Mouse (Mus musculus) intestine, embryonic 16.5 days (tissue): ENCODE measurements around the gene Olfr641. TPM values are rescaled to one million over a fixed set of nuclear protein-coding genes. Genes with fewer than 3 reads are reported as not detected.

Experiments used
- ATAC-seq: fragments of 200-750 bp; cut with Nextera tagmentation; 2 replicates; pipeline ENCODE4 v1.8.0; 2017; ENCODE audit warnings: moderate TSS enrichment, moderate library complexity
- H3K27ac ChIP-seq: fragments of 300-500 bp; sonication (generic); 2 replicates; pipeline ENCODE4 v1.5.1; 2014; ENCODE audit warnings: mild to moderate bottlenecking, low read length
- H3K27me3 ChIP-seq: fragments of 300-500 bp; sonication (generic); replicated peaks from 2 replicates; pipeline ENCODE4 v1.6.1; 2014; ENCODE audit warnings: low read length, control low read depth, mixed read lengths; ENCODE audit not compliant: control insufficient read depth, insufficient read depth
- H3K36me3 ChIP-seq: fragments of 300-500 bp; sonication (generic); 2 replicates; pipeline ENCODE4 v1.6.1; 2014; ENCODE audit warnings: low read length, control low read depth; ENCODE audit not compliant: control insufficient read depth, insufficient read depth
- H3K4me1 ChIP-seq: fragments of 300-500 bp; sonication (generic); 2 replicates; pipeline ENCODE4 v1.6.1; 2014; ENCODE audit warnings: low read length, control low read depth, mixed read lengths; ENCODE audit not compliant: control insufficient read depth, insufficient read depth
- H3K4me2 ChIP-seq: fragments of 300-500 bp; sonication (generic); 2 replicates; pipeline ENCODE4 v1.6.1; 2014; ENCODE audit warnings: low read depth, low read length, control low read depth
- H3K4me3 ChIP-seq: fragments of 300-500 bp; sonication (generic); 2 replicates; pipeline ENCODE4 v1.5.1; 2014; ENCODE audit warnings: mild to moderate bottlenecking, low read length
- H3K9ac ChIP-seq: fragments of 300-500 bp; sonication (generic); 2 replicates; pipeline ENCODE4 v1.6.1; 2014; ENCODE audit warnings: low read depth, low read length
- H3K9me3 ChIP-seq: fragments of 300-500 bp; sonication (generic); 2 replicates; pipeline ENCODE4 v1.6.1; 2016; ENCODE audit warnings: low read length, control low read depth; ENCODE audit not compliant: control insufficient read depth
- WGBS: fragments of 180-500 bp; shearing (Covaris S2); extraction: QIAGEN DNeasy Blood & Tissue Kit; methylation state at CpG from one replicate; pipeline ENCODE4 v1.1.7; 2014; 5-methylcytosine and 5-hydroxymethylcytosine counted together
- polyA plus RNA-seq: library from polyadenylated mRNA; unstranded; fragments of >200 nt; fragmentation: Nextera tagmentation; extraction: Ambion mirVana; gene quantifications from 2 replicates; pipeline ENCODE4 v1.2.1, GENCODE M21; 2015

The Olfr641 gene
- polyA plus RNA-seq: not detected in 2 replicates

DNA sequence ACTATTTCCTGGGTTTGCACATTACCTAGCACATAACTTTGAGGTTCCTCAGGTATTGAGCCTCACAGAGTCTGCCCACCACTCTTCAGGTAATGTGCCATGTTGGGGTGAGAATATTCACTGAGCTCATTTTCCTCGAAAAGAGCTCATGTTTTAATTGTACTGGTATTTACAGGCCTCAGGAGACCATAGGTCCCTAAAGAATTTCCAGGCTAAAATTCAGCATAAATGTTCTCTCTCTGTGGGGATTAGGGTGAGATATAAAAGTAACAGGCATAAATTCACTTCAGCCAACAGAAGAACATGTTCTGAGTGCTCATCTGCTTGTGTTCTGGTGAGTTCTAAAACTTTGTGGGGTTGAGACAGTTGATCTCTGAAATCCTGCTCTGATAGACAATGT is at the start of gene Olfr641:
Gene Olfr641 (plus strand): TSS at position 301 of the 400 bp plus-strand sequence.
- Histone ChIP-seq H3K9ac (no peak within 1 kb of the TSS), H3K27ac (no peak within 1 kb of the TSS), H3K36me3 (no peaks in the 10 kb centered on the region), H3K4me3 (no peak within 1 kb of the TSS), H3K27me3 (no peaks in the 10 kb centered on the region), H3K4me1 (no peaks in the 10 kb centered on the region), H3K9me3 (no peaks in the 10 kb centered on the region), H3K4me2 (no peak within 1 kb of the TSS)
- 76% methylated on average over 1 of the region's 1 CpGs for WGBS
- no peak for ATAC-seq

DNA sequence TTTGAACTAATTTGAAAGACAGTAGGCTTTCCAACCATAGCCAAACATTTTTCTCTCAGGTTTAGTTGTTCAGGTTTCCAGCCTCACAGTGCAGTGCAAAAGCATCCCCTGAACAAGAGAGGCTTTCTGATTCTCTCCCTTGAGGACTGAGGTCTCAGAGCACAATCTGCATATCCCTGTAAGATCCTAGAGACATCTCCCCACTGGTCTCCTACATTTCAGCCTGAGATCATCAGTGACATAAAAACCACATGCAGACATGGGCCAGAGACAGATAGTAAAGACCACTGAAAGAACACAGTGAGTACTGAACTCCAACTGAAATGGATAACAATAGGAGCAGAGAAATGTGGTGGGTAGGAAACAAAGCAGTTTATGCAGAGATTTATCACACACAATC is 36.8 kb upstream of the Olfr641 start, which contains the start of gene Olfr638:
Gene Olfr638 (plus strand): TSS at position 301 of the 400 bp plus-strand sequence.
- no peak within 1 kb of the TSS for H3K27ac ChIP-seq
- H3K4me1 ChIP-seq: no peaks in the 10 kb centered on the region
- no peak within 1 kb of the TSS for H3K9ac ChIP-seq
- ATAC-seq: no peak
- H3K27me3 ChIP-seq: no peaks in the 10 kb centered on the region
- no peak within 1 kb of the TSS for H3K4me2 ChIP-seq
- no peaks in the 10 kb centered on the region for H3K9me3 ChIP-seq
- H3K36me3 ChIP-seq: no peaks in the 10 kb centered on the region
- no peak within 1 kb of the TSS for H3K4me3 ChIP-seq

DNA sequence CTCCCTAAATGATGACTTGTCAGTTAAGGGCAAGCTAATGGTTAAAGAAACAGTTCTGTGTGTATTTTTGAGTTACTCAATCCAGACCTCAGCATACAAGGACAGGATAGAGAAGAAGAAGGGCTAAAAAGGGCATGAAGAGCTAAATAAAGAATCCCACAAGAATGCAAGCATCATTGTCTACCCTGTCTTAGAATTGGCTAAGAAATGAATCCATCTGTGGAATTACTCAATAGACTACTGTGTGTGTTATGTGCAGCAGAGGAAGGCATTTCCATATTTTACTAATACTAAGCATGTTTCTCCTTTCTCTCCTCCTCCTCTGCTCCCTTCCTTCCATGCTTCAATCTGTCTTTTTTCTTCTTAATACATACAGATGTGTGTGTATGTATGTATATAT is 36.1 kb upstream of the Olfr641 start:
- H3K9me3 ChIP-seq: no peaks in the 10 kb centered on the region
- no peak overlapping the region for H3K4me2 ChIP-seq
- no peaks in the 10 kb centered on the region for H3K36me3 ChIP-seq
- H3K9ac ChIP-seq: no peak overlapping the region
- no peaks in the 10 kb centered on the region for H3K27me3 ChIP-seq
- H3K27ac ChIP-seq: no peak overlapping the region
- no peak overlapping the region for H3K4me3 ChIP-seq
- no peaks in the 10 kb centered on the region for H3K4me1 ChIP-seq
- ATAC-seq: no peak

DNA sequence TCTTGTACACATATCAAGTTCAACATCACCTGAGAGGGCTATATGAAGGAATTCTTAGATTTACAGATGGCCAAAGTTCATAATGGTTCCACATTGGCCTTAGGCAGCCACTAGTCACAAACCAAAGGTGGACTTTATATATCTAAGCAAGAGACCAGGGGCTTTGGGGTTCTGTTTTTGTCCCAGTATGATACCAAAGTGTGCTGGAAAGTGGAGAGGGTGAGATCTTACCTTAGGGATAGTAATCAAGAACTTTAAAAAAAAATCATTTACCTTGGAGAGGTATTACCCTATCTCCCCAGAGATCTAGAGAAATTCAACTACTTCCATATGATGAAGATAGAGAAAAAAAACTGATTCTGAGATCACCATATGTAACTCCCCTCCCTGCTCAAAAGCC is 18.0 kb upstream of the Olfr641 start, which contains the start of gene Olfr639:
Gene Olfr639 (minus strand): TSS at position 101 of the 400 bp plus-strand sequence.
- no peaks in the 10 kb centered on the region for H3K4me1 ChIP-seq
- H3K27ac ChIP-seq: no peak within 1 kb of the TSS
- H3K27me3 ChIP-seq: no peaks in the 10 kb centered on the region
- H3K4me2 ChIP-seq: no peak within 1 kb of the TSS
- ATAC-seq: no peak
- H3K4me3 ChIP-seq: no peak within 1 kb of the TSS
- no peak within 1 kb of the TSS for H3K9ac ChIP-seq
- no peaks in the 10 kb centered on the region for H3K9me3 ChIP-seq
- no peaks in the 10 kb centered on the region for H3K36me3 ChIP-seq

DNA sequence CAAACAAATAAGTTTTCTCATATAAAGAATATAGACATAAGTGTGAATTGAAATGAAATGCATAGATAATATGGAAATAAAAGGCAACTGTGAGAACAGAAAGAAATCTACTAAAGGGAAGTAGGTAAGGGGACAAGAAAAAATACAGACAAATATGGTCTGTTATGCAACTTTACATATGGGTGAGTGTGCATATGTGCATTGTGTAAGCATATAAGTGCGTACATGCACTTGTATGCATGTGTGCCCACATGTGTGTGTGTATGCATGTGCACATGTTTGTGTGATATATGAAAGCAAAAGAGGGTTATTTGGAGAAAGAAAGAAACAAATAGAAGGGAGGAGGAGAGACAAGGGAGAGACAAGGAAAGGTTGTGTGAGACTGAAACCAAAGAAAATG is 16.3 kb upstream of the Olfr641 start:
- Histone ChIP-seq H3K27me3 (no peaks in the 10 kb centered on the region), H3K9ac (no peak overlapping the region), H3K9me3 (no peaks in the 10 kb centered on the region), H3K4me3 (no peak overlapping the region), H3K27ac (no peak overlapping the region), H3K4me2 (no peak overlapping the region), H3K4me1 (no peaks in the 10 kb centered on the region), H3K36me3 (no peaks in the 10 kb centered on the region)
- no peak for ATAC-seq
- WGBS: 93% methylated on average over 1 of the region's 1 CpGs

DNA sequence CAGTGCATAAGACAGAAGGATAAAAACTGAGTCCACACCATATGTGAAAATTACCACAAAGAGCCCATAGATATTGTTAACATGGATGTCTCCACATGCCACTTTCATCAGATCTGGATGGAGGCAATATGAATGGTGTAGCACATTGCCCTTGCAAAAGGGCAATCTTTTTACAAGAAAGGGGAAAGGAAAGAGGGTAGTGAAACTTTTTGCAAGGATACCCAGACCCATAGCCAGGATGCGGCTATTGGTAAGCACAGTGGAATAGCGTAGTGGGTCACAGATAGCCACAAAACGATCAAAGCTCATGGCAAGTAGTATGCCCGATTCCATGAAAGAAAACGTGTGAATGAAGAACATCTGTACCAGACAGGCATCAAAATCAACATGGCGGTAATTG is 13.6 kb upstream of the Olfr641 start:
- H3K36me3 ChIP-seq: no peaks in the 10 kb centered on the region
- H3K9ac ChIP-seq: no peak overlapping the region
- H3K27me3 ChIP-seq: no peaks in the 10 kb centered on the region
- H3K4me1 ChIP-seq: no peaks in the 10 kb centered on the region
- 93% methylated on average over 6 of the region's 6 CpGs for WGBS
- no peak overlapping the region for H3K4me2 ChIP-seq
- no peak overlapping the region for H3K4me3 ChIP-seq
- no peak overlapping the region for H3K27ac ChIP-seq
- ATAC-seq: no peak
- no peaks in the 10 kb centered on the region for H3K9me3 ChIP-seq

DNA sequence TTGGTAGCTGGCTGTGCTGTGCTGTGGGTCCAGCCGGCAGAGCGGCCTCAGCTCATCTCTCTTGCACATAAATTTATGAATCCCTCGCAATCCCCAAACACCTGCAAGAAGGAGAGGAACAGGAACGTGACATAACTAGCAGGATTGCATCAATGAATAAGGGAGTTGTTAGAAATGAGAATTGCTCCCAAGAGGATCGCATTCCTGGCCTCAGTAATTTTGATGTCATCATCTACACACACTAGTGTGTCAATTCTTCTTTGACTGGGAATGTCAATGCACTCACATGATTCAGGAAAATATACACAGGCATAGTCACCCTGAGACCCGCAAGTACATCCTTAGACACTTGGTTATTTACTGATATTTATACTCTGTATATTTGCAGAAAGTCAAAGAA is 9.8 kb upstream of the Olfr641 start, which contains the start of gene Olfr640:
Gene Olfr640 (minus strand): TSS at position 101 of the 400 bp plus-strand sequence.
- Histone ChIP-seq H3K9me3 (no peaks in the 10 kb centered on the region), H3K36me3 (no peaks in the 10 kb centered on the region), H3K27ac (no peak within 1 kb of the TSS), H3K9ac (no peak within 1 kb of the TSS), H3K27me3 (no peaks in the 10 kb centered on the region), H3K4me3 (no peak within 1 kb of the TSS), H3K4me2 (no peak within 1 kb of the TSS), H3K4me1 (no peaks in the 10 kb centered on the region)
- 71% methylated on average over 6 of the region's 6 CpGs for WGBS
- ATAC-seq: no peak

DNA sequence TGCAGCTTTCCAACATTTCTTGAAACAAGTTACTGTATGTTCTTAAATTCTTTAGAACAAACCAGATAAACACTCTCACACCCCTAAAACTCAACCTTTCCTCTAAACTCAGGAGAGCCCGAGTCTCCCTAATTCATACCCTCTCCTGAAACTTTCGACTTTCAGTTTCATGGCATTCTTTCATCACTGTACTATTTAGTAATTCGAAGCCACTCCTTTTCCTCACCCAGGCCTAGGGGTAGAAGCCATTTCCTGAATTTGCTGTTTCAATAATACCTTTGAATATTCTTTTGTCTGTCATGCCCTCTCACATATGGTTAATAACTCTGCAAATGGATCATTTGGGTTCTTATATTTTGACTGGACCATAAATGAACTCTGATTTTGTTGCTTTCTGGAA is 8.3 kb upstream of the Olfr641 start:
- no peak overlapping the region for H3K4me3 ChIP-seq
- H3K4me2 ChIP-seq: no peak overlapping the region
- ATAC-seq: no peak
- WGBS: 83% methylated on average over 3 of the region's 3 CpGs
- no peaks in the 10 kb centered on the region for H3K36me3 ChIP-seq
- H3K4me1 ChIP-seq: no peaks in the 10 kb centered on the region
- H3K9ac ChIP-seq: no peak overlapping the region
- H3K27ac ChIP-seq: no peak overlapping the region
- no peaks in the 10 kb centered on the region for H3K27me3 ChIP-seq
- H3K9me3 ChIP-seq: no peaks in the 10 kb centered on the region

DNA sequence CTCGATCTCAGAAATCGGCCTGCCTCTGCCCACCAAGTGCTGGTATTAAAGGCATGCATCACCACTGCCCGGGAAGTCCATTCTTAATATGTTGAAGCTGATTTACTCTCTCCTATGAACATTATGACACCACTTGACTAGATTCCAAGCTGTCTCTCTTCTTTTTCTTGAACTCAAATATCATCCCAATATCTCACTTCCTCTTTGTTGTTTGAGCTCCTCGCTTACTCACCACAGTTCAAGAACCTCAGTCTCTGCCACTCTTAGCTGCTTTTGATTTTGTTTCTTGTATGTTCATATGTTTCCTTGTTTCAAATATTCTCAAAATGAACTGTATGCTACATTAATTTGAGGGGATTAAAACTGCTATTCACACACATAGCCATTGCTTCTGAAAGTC is 15.5 kb downstream of the Olfr641 start:
- no peaks in the 10 kb centered on the region for H3K9me3 ChIP-seq
- H3K9ac ChIP-seq: no peak overlapping the region
- no peaks in the 10 kb centered on the region for H3K36me3 ChIP-seq
- no peak for ATAC-seq
- H3K27ac ChIP-seq: no peak overlapping the region
- H3K4me3 ChIP-seq: no peak overlapping the region
- H3K27me3 ChIP-seq: no peaks in the 10 kb centered on the region
- H3K4me1 ChIP-seq: no peaks in the 10 kb centered on the region
- no peak overlapping the region for H3K4me2 ChIP-seq
- WGBS: 89% methylated on average over 4 of the region's 4 CpGs

DNA sequence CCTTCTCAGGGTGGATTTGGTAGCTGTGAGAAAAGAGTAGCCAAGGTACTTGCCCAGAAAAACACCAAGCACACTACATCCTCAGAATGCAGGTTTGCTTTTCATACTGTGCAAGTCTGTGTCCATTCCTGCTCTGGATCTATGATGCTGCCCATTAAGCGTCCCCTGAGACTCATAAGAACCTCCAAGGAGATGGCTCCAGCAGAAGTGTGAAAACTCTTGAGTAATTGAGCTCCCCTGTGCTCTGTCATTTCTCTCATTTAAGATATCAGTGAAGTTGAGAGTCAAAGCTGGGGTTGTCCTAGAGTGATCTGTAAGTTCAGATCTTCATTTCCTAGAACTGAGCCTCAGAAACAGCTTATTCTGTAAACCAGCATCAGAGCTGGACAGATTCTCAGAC is 17.3 kb downstream of the Olfr641 start, which contains the start of gene Olfr642:
Gene Olfr642 (minus strand): TSS at position 101 of the 400 bp plus-strand sequence.
- H3K4me3 ChIP-seq: no peak within 1 kb of the TSS
- ATAC-seq: no peak
- no peaks in the 10 kb centered on the region for H3K9me3 ChIP-seq
- no peaks in the 10 kb centered on the region for H3K4me1 ChIP-seq
- H3K36me3 ChIP-seq: no peaks in the 10 kb centered on the region
- 83% methylated on average over 1 of the region's 1 CpGs for whole genome bisulfite sequencing
- H3K27ac ChIP-seq: no peak within 1 kb of the TSS
- no peak within 1 kb of the TSS for H3K4me2 ChIP-seq
- H3K9ac ChIP-seq: no peak within 1 kb of the TSS
- no peaks in the 10 kb centered on the region for H3K27me3 ChIP-seq
